Mouse (Mus musculus) T-helper 2 cell (primary cell): ENCODE measurements around the gene Opa1.

Experiments
- in situ Hi-C: fragments of 300-600 bp; cut with MboI, MseI; formaldehyde crosslinking; loops from one replicate; pipeline ENCODE4 v1.15.1; 2025; ENCODE audit warnings: high pct_unique_total_duplicates

Gene Opa1

DNA sequence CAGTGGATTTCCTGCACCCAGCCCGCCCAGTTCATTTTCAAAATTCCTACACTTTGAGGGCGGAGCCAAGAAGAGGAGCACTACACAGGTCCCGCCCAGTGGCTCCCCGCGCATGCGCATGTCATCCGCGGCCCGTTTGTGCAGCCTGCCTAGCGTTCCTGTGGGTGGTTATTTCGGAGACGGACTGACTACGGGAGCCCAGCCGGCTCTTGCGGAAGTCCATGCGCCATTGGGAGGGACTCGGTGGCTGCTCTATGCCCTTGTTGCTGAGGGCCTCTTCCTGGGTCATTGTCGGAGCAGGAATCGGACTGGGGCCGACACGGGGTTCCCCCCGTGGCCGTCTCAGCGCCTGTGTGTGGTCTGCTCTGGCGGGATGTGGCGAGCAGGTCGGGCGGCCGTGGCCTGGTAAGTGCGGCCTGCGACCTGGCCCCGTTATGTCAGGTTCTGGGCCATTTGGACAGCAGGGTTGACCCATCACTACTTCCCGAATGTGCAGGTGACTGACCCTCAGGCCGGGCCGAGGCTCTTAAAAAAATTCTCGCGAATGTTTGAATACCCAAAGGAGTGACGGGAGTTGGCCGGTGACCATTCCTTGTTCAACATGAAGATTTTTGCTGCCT is at the start of gene Opa1:
Opa1 (plus strand) TSS at position 168 of the 620 bp plus-strand sequence.
- in situ Hi-C loops = no loop called here

- in situ Hi-C loops = no loop called here
These were observed 45.5 kb upstream of the Opa1 start for GRCm38 (mm10) chr16:29533641-29534040.

DNA sequence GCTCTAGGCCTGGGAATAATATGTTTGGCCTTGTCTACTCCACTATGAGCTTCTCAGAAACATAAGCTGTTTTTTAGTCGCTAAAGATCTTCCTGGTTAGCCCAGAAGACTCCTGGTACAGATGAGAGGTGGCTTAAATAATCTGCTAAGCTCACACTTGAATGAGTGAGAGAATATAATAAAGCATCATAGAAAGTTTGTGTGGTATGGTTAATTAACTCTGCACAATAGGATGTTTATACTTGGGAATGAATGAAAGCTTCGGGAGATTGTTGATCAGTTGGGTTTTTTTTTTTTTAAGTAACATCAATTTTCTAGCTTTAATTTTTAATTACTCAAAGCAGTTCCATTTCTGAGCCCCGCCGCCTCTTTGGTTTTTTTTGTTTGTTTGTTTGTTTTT is 43.3 kb upstream of the Opa1 start:
- in situ Hi-C loops = no loop called here

DNA sequence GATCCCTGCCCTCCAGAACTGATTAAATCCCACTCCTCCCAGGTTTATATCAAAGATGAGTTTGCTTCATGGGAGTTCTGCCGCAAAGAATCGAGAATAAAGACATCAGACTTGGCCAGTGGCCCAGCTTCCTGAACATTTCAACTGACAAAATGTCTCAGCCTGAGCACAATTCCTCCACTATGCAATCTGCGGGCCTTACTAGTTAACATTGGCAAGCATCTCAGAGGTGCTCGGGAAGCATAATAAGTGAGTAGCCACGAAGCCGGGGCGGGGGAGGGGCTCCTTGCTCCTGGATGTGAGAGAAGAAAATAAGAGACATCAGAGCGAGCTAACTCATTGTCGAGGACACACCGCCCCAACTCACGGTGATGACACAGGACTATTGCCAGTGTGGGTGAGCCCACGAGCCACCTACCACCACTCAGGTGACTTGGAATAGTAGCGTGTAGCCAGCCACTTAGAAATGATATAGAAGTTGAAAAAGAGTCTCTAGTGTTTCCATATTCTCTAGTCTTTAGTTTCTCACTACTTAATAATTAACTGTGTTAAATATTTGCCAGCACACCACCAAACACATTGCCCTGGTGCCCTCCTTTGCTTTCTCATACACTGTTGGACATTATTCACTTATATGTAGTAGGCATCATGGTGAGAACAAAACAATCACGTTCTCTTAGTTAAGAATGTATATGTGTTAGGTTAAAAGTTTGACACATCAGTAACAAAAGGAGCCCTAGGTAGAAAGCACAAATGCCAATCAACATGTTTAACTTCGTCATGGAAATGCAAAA is 42.5 kb upstream of the Opa1 start:
- in situ Hi-C loops = no loop called here

DNA sequence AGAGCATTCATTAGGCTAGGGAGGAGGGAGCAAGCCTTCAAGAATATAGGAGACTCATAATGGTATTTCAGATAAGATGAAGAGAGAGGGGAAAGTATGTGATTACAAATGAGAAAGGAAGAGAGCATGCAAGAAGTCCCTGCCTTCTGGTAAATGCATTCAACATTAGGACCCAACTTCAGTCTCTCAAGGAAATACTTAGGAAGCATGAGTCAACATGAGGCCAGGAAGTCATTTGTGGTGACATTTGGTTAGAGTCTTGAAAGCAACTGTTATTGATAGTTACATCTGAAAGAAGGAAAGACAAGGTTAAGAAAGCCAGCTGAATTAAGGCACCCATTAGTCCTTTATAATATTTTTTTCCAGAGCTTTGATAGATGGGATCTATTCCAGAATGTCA is 39.2 kb upstream of the Opa1 start:
- in situ Hi-C loops = no loop called here

GRCm38 (mm10) chr16:29541261-29541683 is 37.9 kb upstream of the Opa1 start:
- in situ Hi-C loops = no loop called here

DNA sequence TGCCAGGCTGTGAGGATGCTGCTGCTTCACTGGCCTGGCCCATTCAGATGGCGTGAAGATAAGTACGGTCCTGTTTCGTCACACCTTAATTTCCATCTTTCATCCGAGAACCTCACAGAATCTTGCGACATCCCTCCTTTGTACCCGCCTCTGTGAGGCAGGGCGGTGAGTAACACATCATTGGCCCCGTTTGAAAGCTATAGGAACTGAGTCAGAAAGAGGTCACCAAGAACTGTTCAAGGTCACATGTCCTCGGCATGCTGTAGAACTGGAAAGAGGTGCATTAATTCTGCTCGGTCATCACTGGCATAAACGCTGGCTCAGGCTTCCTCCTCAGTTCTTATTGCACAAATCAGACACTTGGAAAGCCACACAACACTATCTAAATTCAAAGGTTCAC is 34.3 kb upstream of the Opa1 start, which contains the start of gene Atp13a4:
Atp13a4 (minus strand) TSS at position 36 of the 400 bp plus-strand sequence.
- in situ Hi-C loops = no loop called here

DNA sequence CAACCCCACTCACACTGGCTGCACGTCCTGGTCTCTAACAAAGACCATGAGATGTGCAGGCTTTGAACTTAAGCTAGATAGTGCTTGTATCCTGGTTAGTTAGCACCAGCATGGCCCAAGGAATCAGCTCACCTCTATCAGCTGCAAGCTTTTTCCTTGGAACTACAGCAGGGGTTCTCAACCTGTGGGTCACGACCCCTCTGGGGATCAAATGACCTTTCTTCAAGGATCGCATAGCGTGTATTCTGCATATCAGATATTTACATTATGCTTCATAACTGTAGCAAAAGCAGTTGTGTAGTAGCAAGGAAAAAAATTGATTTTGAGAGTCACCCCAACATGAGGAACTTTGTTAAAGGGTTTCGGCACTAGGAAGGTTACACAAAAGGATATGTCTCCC is 19.5 kb upstream of the Opa1 start:
- in situ Hi-C loops = loop anchor here (5.0 to 25.0 kb wide), 3 partner anchors 355 to 972 kb away; partner anchors contain the start of gene Hrasls

DNA sequence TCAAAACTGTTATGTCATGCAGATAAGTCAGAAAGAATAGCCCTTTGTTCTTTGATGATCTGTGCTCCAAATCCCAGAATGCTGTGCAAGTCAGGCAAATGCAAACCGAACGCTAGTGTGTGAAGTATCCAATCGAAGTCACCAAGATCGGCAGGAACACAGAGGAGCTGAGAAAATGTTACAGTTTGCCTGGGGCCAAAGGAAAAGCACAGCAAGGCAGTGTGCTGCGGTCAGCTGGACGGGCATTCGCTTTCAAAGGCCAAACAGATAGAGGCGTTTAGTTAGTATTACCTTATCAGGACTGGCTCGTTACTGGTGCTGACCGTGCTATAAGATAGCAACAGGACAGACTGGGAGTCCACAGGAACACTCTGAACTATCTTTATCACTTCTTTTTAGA is 18.7 kb upstream of the Opa1 start:
- in situ Hi-C loops = loop anchor here (25.0 kb wide), 1 partner anchor 973 kb away; no protein-coding TSS in a partner anchor

- in situ Hi-C loops = loop anchor here (25.0 kb wide), 1 partner anchor 974 kb away; no protein-coding TSS in a partner anchor
These were observed 18.3 kb upstream of the Opa1 start for GRCm38 (mm10) chr16:29560869-29561268.

DNA sequence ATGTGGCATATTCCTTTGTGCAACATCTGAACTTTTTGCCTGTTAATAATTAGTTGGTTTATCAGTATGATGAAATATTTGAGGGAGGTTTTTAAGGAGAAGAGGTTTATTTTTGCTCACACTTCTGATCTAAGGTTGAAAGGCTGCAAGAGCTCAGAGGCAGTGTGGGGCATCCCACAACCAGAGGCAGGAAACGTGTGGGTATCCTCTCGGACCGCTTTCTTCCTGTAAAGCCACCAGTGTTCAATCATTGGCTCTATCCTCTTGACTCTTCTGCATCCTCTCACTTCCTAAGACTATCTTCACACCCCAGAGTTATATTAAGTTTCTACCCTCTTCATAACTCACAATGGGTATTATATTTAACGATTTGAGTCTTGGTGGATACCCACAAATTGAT is 5.1 kb upstream of the Opa1 start:
- in situ Hi-C loops = loop anchor here (25.0 kb wide), 1 partner anchor 987 kb away; no protein-coding TSS in a partner anchor

DNA sequence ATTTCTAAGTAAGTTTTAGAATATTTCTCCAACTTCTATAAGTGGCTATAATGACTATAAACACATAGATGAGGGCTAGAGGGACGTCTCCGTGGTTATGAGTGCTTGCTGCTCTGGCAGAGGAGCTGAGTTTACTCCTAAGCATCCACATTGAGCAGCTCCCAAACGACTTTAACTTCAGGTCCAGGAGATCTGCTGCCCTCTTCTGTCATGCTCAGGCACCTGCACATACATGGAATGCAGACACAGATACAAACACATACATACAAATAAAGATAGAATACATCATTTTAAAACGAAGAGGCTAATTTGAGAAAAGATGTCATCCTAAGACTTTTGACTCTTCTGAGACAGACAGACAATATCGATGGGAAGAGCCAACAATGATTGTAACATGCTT is 3.5 kb upstream of the Opa1 start:
- in situ Hi-C loops = no loop called here

GRCm38 (mm10) chr16:29579787-29580176 is 648 bp downstream of the Opa1 start:
- in situ Hi-C loops = no loop called here

GRCm38 (mm10) chr16:29592171-29592570 is 13.0 kb downstream of the Opa1 start:
- in situ Hi-C loops = no loop called here

GRCm38 (mm10) chr16:29597122-29597521 is 18.0 kb downstream of the Opa1 start:
- in situ Hi-C loops = no loop called here

- in situ Hi-C loops = no loop called here
These were observed 26.4 kb downstream of the Opa1 start for GRCm38 (mm10) chr16:29605546-29605945.

DNA sequence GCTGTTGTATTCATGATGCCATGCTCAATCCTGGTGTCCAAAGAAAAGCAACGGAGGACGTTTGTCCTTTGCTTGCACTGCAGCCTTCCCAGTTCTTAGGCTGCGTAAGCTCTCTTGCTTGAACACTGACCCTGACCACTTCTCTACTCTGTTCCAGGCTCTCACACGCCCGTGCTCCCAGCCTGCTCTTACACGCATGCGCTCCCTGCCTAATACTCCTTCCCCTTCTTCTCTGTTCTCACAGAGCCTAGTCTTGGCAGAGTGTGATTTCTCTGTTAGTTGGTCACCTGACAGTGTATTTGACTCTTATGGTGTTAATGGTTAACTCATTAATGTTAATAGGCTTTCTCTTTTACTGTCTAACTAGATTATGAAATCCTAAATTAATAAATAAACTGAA is 28.0 kb downstream of the Opa1 start:
- in situ Hi-C loops = no loop called here

- in situ Hi-C loops = no loop called here
These were observed 35.6 kb downstream of the Opa1 start for GRCm38 (mm10) chr16:29614762-29615161.

GRCm38 (mm10) chr16:29629053-29629452 is 49.9 kb downstream of the Opa1 start:
- in situ Hi-C loops = no loop called here

- in situ Hi-C loops = no loop called here
These were observed 56.6 kb downstream of the Opa1 start for GRCm38 (mm10) chr16:29635780-29636179.

DNA sequence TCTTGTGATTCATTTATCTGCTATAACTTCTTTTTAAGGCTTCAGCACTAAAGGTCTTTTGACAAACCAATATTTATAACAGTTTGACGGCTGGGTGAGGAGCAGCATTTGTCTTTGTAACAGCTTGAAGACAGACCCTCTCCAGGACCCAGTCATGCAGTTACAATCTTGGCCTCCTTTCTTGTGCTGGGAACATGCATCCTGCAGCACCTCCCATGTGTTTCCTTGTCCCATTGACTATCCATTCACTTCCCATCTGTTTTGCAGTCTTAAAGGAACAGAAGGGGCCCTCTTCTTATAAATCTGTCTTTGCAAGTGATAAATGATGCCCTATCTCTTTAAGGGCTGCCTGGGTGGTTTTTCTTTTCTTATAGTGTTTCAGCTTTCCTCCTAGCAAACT is 63.2 kb downstream of the Opa1 start:
- in situ Hi-C loops = no loop called here

DNA sequence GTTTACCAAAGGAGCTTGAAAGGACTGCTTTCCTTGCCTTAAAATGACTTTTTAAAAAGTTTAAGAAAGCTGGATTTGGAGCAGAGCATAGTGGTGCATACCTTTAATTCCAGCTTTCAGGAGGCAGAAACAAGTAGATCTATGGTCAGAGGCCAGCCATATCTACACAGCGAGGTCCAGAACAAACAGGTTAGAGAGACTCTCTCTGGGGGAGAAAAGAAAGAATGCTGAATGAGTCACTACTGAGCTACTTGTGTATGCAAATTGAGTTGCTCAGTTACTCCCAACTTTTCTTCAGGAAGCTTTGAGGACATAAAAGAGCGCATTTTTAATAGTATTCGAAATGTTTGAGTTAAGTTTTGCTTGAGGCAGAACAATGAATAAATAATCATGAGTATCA is 65.7 kb downstream of the Opa1 start:
- in situ Hi-C loops = no loop called here

DNA sequence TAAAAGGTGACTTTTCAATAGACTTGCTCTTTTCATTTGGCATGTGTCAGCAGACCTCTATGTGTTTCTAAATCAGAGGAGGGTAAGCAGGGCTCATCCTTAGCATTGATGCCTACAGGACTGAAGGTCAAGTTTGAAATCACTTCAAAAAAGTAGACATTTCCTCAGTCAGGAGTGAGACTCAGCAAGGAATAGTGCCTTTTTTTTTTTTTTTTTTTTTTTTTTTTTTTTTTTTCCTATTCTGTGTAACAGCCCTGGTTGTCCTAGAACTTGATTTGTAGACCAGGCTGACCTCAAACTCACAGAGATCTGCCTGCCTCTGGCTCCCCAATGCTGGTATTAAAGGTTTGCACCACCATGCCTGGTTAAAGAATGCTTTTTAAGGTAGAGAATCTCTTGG is 67.1 kb downstream of the Opa1 start:
- in situ Hi-C loops = no loop called here
